Mouse (Mus musculus): ENCODE measurements around the gene Trmt1. TPM values are rescaled to one million over a fixed set of nuclear protein-coding genes. Genes with fewer than 3 reads are reported as not detected.
A peak's percentile ranks its signal among the peaks of the same experiment; 100 is the strongest.

The Trmt1 gene
- total RNA-seq, 2 experiments from 2014 or later, result 99.1 to 101 TPM

GRCm38 (mm10) chr8:84707267-84707883 lies 21.3 kb downstream of the Trmt1 start:
- no peak for DNase-seq (ENCODE audit: low spot score in 2 of 2)

- no peak for DNase-seq (ENCODE audit: low spot score in 2 of 2)
These were observed 22.0 kb downstream of the Trmt1 start for GRCm38 (mm10) chr8:84708071-84708541.

- DNase-seq (ENCODE audit: low spot score in 2 of 2), result peak; percentile 85 to 88
These were observed 22.8 kb downstream of the Trmt1 start for GRCm38 (mm10) chr8:84708774-84709475.

DNA sequence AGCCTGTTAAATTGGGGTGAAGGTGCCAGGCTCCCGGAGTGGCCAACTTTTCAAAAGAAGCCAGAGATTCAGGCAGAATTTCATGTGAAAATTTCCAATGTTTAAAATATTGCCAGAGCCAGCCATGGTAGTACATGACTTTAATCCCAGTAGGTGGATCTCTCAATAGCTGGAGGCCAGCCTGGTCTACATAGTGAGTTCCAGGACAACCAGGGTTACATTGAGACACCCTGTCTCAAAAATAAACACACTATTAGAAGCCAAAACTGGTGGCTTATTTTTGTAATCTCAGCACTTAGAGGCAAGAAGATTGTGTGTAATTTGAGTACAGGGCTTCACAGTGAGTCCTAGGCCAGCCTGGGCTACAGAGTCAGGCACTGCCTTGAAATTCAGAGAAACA lies 23.8 kb downstream of the Trmt1 start:
- DNase-seq (ENCODE audit: low spot score in 2 of 2), result no peak

DNA sequence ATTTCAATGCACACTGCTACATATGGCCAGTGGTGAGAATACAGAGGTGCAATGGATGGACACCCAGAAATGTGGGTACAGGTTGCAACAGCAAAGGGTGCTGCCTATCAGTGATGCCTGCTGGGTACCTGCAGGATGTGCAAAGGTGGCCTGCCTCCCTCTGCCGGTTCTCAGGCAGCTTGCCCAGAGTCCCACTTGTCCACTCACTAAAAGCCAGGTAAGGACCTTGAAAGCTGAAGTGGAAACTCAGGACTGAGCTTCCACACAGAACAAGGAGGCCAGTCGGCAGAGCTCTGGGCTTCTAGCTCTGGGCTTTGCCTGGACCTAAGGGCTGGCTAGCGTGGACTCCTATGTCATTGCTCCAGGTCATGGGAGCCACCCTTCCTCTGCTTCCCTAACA lies 25.2 kb downstream of the Trmt1 start:
- no peak for DNase-seq (ENCODE audit: low spot score in 2 of 2)

DNA sequence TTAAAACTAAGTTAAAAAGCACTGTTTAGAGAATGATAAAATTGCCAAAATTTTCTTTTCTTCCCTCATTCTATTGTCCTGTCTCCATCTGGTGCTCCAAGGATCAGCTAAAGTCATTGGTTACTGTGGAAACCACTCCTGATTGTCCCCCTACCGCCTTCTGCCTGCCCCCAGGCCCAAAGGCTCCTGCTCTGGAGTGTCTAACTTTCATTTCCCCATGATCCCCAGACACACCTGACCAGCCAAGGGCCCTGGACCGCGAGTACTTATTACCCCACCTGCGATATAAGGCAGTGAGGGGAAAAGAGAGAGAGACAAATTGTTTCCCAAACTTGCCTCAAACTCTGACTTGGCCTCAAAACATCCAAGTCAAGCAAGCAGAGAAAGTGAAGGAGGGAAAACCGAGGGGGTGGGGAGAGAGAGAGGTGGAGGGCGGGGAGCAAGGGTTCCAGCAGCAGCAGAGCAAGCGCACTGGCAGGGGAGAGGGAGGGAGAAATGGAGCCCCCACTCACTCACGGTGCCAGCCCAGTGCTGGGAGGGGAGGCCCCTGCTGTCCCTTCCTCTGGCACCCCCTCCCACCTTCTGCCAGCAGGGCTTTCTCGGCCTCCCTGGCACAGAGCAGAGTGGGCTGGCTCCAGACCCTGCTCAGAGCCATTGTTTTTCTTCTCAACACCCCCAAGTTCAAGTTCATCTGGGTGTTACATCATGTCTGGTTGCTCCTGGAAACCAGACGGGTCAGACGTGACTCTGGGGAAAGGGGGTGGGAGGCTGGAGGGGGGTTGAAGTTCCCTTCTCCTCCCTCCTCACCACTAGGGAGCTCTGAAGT lies 26.0 kb downstream of the Trmt1 start:
- no peak for DNase-seq (ENCODE audit: low spot score in 2 of 2)

DNA sequence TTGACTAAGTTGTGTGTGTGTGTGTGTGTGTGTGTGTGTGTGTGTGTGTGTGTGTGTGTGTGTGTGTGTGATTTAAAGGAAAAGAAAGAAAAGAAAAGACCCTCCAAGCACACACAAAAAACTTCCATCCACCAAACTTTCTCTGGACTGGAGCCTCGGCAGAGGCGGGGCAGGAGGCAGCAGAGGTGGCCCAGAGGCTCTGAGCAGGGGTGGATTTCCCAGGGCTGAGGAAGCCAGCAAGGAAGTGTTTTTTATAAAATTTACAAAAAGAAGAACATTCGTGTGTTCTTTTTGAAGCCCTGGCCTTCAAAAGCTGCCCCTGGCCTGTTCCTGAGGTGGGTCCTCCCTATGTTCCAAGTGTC lies 26.6 kb downstream of the Trmt1 start:
- DNase-seq (ENCODE audit: low spot score in 2 of 2), result no peak

DNA sequence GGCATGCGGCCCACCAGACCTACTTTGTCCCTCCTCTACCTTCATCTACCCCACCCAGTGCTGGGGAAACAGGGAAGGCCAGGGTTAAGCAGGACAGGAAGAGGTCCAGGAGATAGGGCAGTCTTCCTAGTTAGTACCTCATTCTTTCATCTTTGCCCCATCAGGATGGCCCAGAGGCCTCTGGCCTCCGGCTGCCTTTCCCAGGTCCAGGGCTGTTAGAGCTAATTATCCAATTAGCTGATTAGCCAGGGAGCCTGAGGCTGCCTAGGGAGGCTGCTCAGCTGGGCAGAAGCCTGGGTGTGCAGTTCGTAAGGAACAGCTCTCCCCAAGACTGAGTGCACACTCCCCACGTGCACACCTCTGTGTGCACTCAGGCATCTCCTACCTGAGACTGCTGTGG lies 27.3 kb downstream of the Trmt1 start:
- DNase-seq (ENCODE audit: low spot score in 2 of 2), result no peak

GRCm38 (mm10) chr8:84714161-84714560 lies 28.1 kb downstream of the Trmt1 start:
- DNase-seq (ENCODE audit: low spot score in 2 of 2), result no peak

DNA sequence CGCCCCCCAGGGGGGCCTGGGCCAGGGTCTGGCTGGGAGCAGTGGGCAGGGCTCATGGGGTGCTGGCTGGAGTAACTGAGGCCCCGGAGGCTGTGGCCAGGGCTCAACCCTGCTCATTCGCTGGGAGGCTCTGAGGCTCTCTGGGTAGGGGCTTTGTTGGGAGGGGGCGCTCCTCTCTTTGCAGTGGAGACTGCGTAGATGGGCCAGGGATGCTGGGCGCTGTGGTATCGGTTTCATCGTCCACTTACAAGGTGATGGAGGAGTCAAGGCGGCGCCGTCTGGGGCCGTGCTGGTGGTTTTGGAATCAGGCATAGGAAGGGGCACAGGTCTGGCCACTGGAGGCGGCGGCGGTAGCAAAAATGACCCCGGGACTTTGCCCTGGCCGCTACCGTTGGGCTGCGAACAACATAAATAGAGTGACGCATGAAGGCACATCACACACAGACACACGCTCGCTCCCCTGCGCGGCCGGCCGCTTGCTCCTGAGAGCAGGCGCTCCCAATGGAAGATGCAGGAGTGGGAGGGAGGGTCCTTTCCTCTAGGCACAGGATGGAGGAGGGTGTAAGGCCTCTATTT lies 29.9 kb downstream of the Trmt1 start:
- DNase-seq (ENCODE audit: low spot score in 2 of 2), result no peak

DNA sequence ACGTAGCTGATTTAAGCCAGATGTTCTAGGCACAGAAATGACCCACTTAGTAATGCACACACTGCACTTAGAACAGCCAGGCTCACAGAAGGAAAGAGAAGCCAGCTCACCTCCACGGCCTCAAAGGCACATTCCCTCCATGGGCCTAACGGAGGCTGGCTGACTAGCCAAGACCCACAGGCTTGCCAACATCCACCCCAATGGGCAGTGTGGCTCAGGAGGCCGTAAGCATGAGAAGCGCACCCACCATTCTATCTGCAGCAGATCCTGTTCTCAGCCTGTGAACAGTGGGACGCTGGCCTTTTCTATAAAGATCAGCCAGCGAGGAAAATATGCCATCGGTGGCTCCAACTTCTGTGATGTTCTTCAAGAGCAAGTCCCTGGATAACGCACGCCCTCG lies 30.7 kb downstream of the Trmt1 start:
- DNase-seq (ENCODE audit: low spot score in 2 of 2), result no peak

DNA sequence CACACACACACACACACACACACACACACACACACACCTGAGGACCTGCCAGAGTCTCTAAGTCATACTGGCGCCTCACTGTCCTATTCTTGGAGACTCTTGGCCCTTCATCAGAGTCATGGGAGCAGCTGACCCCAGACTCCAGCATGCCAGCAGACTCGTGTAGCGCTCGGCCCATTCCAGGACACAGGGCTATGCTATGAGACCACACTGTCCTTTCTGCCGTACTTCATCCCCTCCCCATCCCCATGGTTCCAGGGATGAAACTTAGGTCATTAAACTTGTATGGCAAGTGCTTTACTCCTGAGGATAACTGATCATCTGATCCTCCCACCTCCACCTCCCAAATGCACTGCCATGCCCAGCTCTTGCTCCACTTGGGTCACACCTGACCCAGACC lies 32.4 kb downstream of the Trmt1 start:
- no peak for DNase-seq (ENCODE audit: low spot score in 2 of 2)

DNA sequence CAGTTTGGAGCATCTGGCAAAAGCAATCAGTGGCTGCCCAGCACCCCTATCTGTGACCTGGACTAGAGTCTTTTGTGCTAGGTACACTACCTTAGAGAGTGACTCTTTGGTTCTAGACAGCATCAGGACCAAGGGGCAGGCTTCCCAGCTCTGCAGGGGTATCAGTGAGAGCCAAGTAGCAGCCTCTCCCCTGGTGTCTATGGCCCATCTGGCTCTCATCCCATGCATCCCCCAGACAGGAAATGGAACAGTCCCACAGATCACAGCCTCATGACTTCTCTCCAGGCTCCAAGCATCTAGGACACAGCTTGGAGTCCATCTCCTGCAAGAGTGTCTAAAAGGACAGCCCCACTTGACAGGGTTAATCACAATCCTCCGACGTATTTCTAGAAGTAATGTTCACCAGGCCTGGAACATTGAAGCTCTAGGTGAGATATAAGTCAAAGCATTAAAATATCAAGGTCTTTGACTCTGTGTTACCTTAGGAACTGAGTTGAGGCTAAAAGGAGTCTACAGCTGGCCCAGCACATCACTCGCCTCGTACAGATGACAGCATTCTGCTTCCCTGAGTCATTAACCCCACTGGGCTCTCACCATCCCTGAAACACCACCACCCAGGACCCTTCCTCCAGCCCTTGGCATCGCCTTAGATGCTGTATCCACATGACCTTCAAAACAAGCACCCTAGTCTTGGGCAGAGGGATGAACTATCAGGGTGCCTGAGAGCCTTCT lies 33.0 kb downstream of the Trmt1 start:
- no peak for DNase-seq (ENCODE audit: low spot score in 2 of 2)

DNA sequence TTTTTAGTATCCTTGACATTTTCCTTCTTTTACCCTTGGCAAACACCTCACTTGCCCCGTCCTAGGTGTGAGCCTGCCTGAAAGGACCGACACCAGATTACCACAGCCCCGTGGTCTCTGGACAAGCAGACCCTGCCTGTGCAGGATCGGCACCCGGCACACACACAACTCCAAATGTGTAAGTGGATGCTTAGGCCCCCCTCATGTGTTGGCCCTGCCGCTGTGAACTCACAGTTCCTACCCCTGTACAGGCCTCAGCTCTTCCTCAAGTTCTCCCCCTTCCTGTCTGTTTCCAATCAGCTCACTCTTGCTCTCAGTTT lies 36.4 kb downstream of the Trmt1 start:
- no peak for DNase-seq (ENCODE audit: low spot score in 2 of 2)

- peak in 1 of 2 experiments; percentile 69 for DNase-seq (ENCODE audit: low spot score in 2 of 2)
These were observed 36.9 kb downstream of the Trmt1 start, which contains the start of gene G430095P16Rik for GRCm38 (mm10) chr8:84722850-84723570. Gene G430095P16Rik (plus strand): TSS chr8:84723007.

DNA sequence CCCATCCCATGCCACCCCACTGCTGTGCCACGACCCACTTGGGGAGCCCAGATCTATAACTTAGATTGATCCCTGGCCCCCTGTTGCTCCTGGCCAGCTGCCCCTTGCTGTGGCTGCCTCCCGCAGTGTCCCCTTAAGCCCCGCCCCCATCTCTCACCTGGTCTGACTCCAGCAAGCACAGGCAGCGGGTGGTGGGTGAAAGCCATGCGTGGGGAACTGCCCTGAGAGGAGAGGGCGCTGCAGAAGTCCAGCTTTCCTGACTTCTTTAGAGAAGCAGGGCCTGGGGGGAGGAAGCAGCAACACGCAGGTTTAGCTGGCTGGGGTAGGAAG lies 37.4 kb downstream of the Trmt1 start:
- DNase-seq (ENCODE audit: low spot score in 2 of 2), result no peak

DNA sequence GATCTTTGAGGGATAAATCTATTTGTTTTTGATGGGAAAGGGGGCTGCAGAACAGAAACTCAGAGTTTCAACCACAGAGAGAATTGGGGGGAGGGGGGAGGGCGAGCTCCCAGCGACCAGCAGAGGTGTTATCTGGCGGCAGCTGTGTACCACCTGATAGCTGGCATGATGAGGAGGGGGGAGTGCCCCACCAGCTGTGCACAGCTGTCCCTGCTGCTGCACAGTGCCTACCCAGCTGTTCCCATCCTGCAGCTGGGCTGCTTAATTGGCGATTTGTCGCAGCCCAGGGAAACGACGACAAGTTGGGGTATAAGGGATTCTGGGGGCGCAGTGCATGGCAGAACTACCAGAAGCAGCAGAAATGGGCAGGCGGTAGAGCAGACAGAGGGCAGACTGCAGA lies 38.6 kb downstream of the Trmt1 start:
- no peak for DNase-seq (ENCODE audit: low spot score in 2 of 2)

GRCm38 (mm10) chr8:84725246-84725940 lies 39.3 kb downstream of the Trmt1 start:
- no peak for DNase-seq (ENCODE audit: low spot score in 2 of 2)

GRCm38 (mm10) chr8:84725941-84726259 lies 39.8 kb downstream of the Trmt1 start:
- DNase-seq (ENCODE audit: low spot score in 2 of 2), result no peak

- DNase-seq (ENCODE audit: low spot score in 2 of 2), result no peak
These were observed 42.4 kb downstream of the Trmt1 start for GRCm38 (mm10) chr8:84728474-84728873.
